Mouse (Mus musculus) activated CD4-positive, CD25-positive, alpha-beta regulatory T cell, adult 4 months (primary cell): ENCODE results near the gene Itga9. TPM values are rescaled to one million over a fixed set of nuclear protein-coding genes. Genes with fewer than 3 reads are reported as not detected.
A peak's percentile ranks its signal among the peaks of the same experiment; 100 is the strongest.

Source experiments
- ATAC-seq: one replicate; pipeline ENCODE4 v1.8.0; 2017
- polyA plus RNA-seq, 2 experiments: library from polyadenylated mRNA; unstranded; fragments of 100-300 nt; shearing (Covaris generic); gene quantifications; one replicate each; pipeline ENCODE4 v1.2.1; 2017

The Itga9 gene
- polyA plus RNA-seq, 2 experiments from 2014 or later: 0.54 TPM; not detected in 1

GRCm38 (mm10) chr9:118730172-118730571 lies 123.7 kb downstream of the Itga9 start:
- ATAC-seq: no peak

DNA sequence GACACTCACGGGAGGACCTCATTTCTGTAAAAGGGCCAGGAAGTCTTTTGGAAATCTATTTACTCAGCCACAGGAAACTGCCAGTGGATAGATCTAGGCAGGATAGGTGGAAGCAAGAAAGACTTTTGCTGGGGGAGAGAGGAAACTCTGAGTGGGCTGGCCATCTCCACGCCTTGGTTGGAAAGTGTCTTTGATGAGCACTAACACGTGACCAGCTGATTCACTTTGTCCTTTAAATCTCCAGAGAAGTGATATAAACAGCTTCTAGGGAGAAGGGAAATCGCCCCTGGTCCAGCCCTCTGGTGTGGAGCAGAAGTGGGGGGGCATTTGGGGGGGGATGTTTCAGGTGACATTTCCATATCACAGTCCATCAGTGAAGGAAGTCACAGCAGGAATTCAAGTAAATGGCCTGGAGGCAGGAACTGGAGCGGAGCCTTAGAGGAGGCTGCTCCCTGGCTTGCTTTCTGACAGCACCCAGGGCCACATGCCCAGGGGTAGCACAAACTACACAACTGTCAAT lies 124.4 kb downstream of the Itga9 start:
- no peak for ATAC-seq

- ATAC-seq: no peak
Observed at GRCm38 (mm10) chr9:118731650-118732049, 125.2 kb downstream of the Itga9 start.

DNA sequence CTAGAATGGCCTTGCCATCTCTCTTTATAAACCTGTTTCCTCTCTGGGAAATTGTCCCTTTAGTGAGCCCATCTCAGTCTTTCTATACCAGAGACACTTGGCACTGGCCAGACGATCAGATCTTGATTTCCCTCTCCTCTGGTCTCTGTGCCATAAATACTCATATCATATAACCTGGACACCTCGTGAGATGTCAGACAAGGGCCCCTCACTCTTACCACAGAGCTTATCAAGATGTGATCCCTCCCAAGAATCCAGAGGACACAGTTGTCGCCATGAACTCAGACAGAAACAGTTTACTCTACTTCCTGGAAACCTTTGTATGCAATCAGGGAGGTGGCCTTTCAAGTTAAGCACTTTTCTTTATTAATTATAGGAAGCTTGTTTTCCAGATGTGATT lies 127.1 kb downstream of the Itga9 start:
- ATAC-seq: no peak

- ATAC-seq: no peak
Observed at GRCm38 (mm10) chr9:118737124-118737523, 130.6 kb downstream of the Itga9 start.

GRCm38 (mm10) chr9:118737601-118738137 lies 131.2 kb downstream of the Itga9 start:
- no peak for ATAC-seq

GRCm38 (mm10) chr9:118738311-118738710 lies 131.8 kb downstream of the Itga9 start:
- no peak for ATAC-seq

GRCm38 (mm10) chr9:118739071-118739470 lies 132.6 kb downstream of the Itga9 start:
- ATAC-seq: no peak

DNA sequence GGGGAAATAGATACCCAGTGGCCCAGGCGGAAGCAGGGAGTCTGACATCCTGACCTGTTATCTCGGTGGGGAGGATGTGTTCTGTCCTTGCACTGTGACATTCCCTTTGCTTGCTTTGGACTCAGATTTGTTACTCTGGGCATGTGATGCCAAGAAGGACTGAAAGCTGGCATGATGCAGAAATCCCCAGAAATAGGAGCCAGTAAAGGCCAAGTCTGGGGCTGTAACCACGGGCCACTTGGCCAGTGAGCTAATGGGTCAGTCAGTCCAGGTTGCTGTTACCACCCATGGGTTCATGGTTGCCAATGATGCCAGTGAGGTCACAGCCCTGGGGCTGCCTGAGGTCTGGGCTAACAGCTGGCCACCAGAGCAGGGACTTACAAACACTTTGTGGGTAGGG lies 133.2 kb downstream of the Itga9 start:
- no peak for ATAC-seq

- no peak for ATAC-seq
Observed at GRCm38 (mm10) chr9:118741268-118741667, 134.8 kb downstream of the Itga9 start.

- no peak for ATAC-seq
Observed at GRCm38 (mm10) chr9:118749335-118749949, 143.0 kb downstream of the Itga9 start.

DNA sequence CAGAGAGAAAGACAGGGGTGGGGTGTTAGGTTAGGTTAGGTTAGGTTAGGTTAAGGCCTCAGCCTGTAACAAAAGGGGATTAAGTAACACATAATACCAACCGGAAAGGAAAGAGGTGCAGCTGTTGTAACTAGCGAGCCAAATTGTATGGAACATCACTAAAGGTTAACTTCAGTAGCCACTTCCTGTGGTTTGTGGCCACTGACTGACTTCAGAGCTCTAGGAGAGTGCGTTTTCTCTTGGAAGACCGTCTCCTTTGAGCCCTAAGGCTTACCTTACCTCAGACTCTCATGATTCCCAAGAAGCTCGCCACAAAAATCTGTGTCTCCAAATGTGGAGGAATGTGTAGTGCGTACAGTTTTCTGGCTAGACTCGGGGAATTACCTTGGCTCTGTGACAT lies 144.3 kb downstream of the Itga9 start:
- ATAC-seq: peak; percentile 91

DNA sequence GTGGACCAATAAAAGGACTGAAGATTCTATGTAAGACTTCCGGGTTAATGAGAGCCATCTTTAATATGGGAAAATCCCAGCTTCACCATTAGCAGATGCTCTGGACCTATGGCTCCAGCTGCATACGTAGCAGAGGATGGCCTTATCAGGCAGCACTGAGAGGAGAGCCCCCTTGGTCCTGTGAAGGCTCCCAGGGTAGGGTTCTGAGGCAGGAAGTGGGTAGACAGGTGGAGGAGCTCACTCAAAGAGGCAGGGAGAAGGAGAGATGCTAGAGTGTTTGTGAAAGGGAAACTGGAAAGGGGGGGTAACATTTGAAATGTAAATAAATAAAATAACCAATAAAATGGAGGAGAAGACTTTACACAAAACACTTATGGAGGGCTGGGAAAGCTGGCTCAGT lies 145.9 kb downstream of the Itga9 start:
- no peak for ATAC-seq

- ATAC-seq: no peak
Observed at GRCm38 (mm10) chr9:118759462-118759861, 153.0 kb downstream of the Itga9 start.

DNA sequence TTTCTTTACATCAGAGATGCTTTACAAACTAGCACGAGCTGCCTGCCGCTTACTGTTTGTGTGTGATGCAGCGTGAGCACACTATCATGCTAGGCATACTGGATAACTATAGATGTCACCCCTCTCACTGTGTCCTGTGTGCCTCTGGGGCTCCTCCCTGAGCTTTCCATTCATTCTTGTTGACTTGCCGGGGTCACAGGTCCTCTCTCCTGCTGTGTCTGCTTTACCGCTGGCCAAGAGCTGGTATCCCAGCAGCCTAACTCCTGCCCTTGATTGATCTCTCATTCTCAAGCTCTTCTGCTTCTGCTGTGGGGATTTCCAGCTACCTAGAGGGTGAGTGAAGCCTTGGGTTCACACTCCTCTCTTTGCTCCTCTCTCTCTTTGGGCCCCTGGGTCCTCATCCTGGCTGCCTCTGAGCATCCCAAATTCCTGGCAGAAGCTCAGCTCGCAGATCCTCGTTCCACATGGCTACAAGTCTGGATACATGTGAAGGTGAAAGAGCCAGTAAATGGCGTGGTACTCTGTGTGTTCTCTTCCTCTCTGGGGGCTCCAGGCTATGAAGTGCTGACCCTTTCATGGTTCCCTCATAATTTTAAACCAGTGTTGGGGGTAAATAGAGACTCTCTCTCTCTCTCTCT lies 155.6 kb downstream of the Itga9 start:
- ATAC-seq: no peak

DNA sequence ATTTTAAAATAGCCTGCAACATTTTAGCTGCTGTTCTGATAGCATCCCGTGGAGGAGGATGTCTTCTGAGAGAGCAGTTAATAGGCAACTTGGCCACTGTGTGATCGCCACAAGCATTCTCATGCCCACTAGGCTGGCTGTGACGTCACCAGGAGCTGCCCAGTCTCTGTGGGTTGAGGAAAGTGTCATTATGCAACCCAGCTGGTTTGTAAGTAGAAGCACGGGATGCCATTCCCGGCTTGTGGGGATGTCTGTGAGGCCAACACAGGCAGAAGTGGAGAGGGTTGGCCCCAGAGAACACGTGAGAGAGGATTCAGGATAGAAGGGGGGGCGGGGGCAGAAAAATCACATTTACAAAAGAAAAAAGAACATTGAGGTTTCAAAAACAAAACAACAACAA lies 156.3 kb downstream of the Itga9 start:
- ATAC-seq: no peak

- no peak for ATAC-seq
Observed at GRCm38 (mm10) chr9:118763203-118763602, 156.7 kb downstream of the Itga9 start.

DNA sequence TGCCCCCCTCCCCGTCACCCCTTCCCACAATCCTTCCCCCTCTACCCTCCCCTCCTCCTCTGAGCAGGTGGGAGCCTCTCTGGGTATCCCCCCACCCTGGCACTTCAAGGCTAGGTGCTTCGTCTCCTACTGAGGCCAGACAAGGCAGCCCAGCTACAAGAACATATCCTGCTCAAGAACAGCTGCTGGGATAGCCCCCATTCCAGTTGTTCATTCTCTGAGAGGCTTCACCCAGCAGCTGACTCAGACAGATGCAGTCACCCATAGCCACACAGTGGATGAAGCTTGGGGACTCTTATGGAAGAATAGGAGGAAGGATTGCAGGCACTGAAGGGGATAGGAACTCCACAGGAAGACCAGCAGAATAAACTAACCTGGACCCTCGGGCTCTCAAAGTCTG lies 157.2 kb downstream of the Itga9 start:
- ATAC-seq: no peak

DNA sequence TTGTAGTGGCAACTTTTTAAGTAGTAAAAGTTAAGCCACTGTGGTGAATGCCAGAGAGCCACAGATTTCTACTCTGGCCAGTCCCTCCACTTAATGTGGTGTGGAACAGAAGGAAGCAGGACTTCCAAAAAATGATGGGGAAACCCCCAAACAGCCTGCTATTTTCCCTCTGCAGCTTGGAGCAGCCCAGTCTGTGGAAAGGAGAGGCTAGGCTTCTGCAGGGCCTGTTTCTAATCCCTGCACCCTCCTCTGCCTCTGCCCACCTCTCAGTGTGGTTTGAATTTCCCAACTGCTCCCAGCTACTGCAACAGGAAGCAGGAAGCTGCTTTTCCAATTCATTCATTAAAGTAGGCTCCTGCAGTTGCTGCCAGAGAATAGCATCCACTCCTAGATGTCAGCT lies 158.6 kb downstream of the Itga9 start:
- ATAC-seq: no peak

- no peak for ATAC-seq
Observed at GRCm38 (mm10) chr9:118767008-118767407, 160.5 kb downstream of the Itga9 start.

GRCm38 (mm10) chr9:118768596-118768995 lies 162.1 kb downstream of the Itga9 start:
- ATAC-seq: no peak

DNA sequence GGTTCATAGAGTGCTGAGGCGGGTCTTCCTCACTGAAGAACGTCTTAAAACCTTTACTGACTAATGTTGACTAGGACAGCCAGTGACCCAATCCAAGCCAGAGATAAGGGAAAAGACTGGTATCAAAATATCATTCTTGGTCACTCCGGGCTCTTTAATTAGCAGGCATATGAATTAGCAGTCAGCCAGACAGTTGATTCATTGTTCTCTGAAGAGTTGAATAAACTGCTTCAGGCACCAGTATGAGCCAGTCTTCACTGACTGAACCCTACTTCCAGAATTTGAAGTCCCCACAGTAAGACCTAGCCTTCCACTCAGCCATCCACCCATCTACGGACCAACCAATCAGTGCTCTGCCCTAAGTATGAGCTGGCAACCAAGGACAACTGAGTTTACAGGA lies 163.9 kb downstream of the Itga9 start:
- ATAC-seq: no peak

DNA sequence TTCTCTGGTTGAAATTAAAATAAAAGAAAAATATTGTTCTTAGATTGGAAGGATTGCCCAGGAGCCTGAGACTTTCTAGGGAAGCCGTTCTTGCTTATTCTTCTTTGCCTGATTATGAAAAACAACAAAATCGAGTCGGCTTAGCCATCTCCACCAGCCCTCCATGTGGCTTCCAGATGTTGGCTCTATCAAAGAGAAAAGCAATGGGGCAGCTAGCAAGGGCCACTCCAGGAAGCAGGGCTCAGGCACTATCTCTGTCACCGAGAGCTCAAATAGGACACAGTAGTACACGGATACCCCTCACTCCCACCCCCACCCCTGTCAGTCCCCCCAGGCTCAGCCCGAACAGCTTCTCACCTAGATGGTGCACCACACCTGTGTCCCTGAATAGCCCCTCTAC lies 168.2 kb downstream of the Itga9 start:
- no peak for ATAC-seq

GRCm38 (mm10) chr9:118776880-118777438 lies 170.5 kb downstream of the Itga9 start:
- no peak for ATAC-seq
